Mouse (Mus musculus): Measurements from ENCODE around the gene Tcerg1l. TPM values are rescaled to one million over a fixed set of nuclear protein-coding genes. Genes with fewer than 3 reads are reported as not detected.

Gene Tcerg1l
- 10 to 100 TPM; 10.3 to 12.0 TPM for total RNA-seq (2021)

DNA sequence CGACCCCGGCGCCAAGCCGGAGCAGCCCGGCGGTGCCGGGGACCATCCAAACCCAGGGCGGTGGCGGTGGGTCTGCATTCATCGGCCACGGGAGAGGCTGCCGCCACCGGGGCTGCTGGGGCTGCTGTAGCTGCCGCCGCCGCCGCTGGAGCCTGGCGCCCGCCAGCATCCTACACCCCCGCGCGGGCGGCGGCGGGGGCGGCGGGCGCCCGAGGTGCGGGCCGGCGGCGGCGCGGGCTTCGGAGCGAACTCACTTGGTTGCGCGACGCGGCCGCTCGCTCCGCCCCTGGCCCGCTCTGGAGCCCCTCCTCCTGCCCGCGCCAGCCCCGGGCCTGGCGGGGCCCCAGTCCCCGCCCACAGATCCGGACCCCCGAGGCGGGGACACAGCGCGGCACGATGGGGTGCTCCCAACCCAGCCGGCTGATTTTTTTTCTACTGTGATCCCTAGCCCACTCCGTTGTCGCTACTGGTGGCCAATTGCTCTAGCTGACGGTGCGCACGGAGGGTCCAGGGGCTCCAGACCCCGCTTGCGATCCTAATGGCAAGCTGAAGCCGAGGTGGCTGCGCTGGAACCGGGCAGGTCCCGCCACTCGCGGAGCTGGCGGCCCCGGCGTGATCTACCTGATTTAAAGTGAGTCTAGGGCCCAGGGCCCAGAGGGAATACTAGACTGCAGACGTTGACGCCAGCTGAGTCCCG lies at the start of gene Tcerg1l:
Gene Tcerg1l, minus strand, starts transcription at position 246 of the 697 bp plus-strand sequence.
- peak; percentile 21 to 31 for DNase-seq

DNA sequence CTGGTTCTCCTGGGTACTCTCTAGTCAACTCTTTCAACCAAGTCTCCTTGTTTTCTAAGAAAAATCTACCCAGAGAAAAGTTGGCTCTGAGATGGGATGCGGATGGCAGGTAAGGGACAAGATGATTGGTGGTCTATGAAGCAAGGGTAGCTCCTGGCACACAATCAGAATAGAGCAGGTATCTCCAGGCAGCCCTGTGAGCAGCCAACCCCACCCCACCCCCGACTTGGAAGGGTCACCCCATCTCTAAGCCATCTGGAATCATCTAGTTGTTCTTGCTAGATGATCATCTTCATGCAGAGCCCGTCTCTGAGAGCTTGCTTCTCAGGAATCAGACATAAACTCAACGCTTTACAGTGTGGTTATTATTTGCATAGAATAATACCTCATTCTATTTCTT lies 44.6 kb upstream of the Tcerg1l start:
- DNase-seq, result no peak

DNA sequence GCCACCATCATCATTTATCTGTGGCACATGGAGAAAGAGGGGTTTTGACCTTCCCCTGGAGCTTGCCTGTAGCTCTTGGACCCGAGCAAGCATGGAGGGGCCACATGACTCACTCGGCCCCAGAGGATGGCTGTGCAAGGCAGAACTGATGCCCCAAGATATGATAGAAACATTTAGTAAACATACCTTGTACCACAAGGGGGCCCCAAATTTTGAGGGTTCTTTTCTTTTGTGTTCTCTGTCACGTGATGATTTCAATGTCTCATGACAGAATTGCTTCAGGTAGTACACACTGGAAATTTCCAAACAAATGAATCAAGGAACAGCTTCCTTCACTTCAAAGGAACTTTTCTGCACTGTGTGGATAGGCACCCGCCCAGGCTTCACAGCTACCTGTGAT lies 35.0 kb upstream of the Tcerg1l start:
- DNase-seq, result no peak

DNA sequence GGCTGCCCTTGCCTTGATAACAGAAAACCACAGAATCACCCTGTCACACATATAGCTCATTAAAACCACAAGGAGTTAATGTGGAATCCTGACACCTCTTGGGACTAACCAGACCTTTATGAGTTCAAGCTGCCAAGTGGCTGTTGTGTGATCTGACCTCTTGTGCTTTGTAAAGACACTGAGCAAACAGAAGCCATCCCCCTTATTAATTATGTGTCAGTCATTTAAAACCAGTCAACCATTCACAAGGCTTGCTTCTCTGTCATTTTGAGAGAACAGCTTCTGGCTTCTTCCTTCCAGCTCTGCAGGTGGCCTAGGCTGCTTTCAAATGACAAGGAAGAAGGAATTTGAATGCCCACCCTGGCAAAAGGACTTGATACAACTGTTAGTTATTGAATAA lies 33.9 kb upstream of the Tcerg1l start:
- DNase-seq, result no peak

DNA sequence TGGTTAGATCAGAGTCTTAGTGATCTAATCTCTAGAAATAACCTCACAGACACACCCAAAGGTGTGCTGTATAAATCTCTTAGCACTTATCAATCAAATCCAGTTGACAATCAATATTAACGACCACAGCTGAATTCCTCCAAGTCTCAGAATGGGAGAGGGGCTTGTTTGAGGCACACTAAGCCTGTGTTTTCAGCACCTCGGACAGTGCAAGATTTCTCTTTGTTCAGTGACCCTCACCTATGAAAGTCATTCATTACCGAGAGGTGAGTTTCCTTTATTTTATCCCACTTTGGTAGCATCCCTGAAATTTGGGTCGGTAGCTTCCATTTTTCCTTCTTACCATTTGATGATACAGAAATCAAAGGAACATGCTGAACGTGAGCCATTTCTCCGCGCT lies 32.4 kb upstream of the Tcerg1l start:
- no peak for DNase-seq

DNA sequence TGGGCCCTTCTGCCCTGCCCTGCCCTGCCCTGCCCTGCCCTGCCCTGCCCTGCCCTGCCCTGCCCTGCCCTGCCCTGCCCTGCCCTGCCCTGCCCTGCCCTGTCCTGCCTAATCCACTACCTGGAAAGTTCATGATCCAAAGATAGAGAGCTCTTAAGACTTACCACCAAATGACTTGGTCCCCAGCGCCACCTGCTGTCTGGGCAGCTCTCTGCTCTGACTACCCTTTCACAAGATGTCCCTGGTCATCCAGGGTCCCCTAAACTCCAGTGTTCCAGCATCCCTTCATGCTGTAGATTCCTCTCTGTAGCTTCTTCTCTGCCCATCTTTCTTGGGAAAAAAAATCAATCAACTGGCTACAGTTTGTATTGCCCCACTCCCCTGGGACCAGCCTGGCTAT lies 31.3 kb upstream of the Tcerg1l start:
- DNase-seq, result peak; percentile 33 to 52

DNA sequence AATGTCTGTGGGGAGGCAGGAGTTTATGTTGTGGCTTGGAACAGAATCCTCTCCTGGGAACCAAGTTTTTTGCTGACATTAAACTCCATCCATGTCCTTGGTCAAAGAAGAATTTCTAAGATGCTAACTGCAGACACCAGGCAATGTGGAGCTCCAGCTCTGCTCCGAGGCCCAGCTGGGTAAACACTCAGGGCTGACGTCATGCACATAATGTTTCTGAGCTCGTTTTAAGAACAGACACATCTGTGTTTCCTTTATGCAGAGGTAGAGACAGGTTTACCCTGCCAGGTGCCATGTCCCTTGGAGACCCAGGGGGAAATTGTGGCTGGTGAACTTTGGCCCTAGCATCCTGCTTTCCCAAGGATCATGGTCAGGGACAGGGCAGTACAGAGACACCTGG lies 29.9 kb upstream of the Tcerg1l start:
- DNase-seq, result no peak

DNA sequence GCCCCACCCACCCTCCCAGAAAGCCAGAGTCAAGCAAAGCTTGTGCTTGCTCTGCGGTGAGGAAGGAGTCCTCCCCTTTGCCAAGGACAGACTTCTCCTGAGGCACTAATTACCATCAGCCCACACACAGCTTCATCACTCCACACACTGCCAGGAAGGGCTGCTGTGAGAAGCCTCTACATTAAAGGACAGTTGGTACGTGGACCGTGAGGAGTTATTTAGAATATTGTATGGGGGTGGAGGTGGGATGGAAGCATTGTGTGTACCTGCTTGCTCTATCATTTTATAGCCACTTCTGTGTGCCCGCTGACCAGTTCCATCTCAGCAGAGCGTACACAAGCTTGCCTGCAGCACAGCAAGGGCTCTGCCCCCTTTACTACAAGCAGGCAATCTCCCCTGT lies 16.0 kb upstream of the Tcerg1l start:
- DNase-seq, result no peak

DNA sequence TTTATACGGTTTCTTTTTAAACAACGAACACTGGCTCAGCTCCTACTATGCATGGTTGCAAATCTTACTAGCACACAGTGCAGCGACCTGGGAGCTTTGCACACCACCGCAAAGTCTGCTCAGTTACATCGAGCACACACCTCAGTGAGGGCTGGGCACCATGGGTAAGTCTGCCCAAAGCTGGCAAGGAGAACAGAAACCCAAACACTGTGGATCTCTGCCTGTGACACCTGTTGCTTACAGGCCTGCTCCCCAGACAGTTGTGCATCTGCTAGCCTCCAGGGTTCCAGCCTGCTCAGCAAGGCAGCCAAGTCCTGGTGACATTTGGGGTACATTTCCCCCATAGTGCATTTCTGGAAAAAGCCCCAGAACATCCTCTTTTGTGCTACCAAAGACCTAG lies 4.1 kb upstream of the Tcerg1l start:
- DNase-seq, result no peak

DNA sequence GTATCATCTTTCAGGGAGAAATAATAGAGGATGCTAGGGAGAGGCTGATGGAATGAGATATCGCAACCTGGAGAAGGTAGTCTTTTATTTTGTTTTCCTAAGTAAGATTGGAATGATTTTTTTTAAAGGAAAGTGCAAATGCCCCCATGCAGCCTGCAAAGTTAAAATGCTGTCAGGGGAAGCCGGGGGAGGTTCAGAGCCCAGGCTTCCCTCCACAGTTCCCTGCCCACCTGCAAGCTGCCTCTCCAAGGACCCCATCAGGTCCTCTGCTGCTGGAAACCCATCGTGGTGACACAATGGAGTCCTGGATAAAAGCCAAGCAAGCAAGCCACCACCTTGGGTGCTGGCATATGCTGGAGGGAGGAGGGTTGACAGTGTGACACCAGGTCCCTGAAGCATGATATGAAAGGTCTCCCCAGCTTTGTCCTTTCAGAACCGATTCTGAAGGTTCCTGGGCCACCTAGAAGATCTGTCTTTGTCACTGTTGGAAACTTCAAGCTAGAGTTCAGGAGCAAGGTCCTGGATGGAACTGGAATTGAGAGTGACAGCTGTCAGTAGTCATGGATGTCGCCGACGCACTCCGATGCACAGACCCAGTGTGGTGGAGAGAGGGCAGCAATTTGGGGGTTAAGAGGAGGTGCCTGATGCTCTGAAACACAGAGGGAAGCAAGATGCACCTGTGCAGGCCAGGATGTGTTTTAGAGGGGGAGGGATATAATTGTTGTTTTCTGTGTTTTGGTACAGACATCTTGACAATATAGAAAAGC lies 3.2 kb upstream of the Tcerg1l start:
- no peak for DNase-seq

DNA sequence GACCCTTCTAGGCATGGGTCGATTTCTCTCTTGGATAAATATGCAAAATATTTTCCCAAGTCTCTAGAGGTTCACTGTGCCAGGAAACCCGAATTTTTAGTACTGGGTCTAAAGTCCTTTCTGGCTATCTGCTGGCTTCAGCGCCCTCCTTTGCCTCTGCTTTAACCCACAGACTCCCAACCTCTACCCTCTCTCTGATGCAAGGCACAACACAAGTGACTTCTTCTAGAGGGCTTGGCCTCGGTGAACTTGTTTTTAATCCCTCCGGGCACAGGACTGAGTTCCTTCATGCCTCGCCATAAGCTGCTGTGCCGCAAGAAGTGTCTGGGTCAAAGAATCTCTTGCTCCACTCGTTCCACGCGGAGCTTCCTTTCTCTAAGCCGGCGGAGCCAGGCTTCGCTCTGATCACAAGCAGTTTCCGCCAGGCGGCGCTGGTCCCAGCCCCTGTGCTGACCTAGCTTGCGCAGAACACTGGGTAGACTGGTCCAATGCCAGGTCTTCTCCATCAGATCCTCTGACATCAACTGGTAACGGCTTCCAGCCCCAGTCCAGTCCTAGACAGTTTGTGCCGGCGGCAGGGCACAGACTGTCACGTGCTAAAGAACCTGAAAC lies 758 bp upstream of the Tcerg1l start:
- DNase-seq, result peak; percentile 71 to 73

DNA sequence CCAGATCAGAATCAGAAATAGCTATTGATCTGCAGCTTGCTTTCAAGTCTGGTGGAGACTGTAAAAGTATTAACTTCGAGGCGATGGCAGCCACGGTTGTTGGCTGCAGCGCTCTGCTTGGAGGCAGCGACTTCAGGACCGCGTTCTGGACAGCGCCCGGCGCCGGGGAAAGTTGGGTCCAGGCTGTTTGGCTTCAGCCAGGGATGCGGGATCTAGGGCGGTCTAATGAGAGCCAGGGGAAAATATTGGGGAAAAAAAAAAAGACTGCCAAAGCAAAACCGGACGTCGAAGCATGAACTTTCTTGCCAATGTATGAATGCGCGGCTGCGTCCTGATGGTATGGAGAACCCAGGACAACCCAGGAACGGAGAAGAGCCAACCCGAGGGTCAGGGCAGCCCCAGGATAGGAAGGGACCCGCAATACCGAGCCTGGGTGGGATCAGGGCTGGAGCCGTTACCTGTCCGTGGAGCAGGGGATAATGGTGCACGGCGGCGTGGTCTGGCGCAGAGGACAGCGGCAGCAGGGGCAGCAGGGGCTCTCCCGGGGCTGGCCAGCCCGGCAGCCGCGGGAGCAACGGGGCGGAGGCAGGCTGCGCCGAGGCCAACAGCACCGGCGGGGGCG lies 556 bp downstream of the Tcerg1l start:
- DNase-seq, result peak; percentile 10 to 23

DNA sequence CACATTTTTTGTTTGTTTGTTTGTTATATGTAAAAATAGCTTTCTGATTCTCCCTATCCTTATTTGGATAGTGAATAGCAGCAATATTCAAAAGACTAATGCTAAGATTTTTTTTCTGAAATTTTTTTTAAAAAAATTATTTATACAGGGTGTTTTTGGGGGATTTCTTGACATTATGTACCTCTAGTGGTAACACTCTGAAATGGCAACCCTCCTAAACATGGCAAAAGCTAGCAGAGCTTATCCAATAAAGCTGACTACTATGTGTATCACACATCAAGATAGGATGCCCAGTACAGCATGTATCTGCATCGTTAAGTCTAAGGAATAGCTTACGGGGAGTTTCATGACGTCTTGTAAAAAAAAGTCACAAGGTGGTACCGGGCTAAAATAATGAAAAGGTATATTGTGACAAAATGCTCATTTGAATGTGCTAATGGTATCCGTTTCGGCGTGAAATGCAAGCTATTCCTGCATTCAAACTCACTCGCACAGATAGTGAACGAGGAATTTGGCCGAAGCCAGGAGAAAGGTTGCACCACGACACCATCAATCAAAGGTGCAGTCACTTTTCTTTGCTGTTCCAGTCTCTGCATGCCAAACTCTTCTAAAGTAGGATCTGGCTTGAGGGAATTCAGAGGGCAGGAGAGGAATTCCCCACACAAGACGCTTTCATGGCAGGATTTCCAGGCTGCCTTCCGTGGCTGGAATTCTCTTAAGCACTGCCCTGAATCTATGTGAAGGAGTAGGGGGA lies 1.2 kb downstream of the Tcerg1l start:
- peak in 1 of 2 experiments; percentile 3 for DNase-seq

DNA sequence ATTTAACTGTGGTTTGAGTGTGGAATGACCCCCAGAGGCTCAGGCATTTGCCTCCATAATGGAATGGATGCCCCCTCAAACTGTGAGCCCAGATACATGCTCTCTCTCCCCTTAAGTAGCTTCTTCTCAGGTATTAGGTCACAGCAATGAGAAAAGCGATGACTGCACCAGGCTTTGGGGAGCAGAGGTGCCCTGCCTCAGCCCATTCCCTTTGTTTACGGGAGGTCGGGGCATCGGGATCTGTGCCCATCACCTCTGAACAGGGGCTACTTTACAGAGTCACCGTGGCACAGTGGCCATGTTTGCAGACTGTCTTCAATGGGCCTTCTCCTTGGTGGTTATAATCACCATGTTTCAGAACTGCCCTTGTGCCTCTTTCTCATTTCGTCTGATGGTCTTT lies 7.6 kb downstream of the Tcerg1l start:
- no peak for DNase-seq

DNA sequence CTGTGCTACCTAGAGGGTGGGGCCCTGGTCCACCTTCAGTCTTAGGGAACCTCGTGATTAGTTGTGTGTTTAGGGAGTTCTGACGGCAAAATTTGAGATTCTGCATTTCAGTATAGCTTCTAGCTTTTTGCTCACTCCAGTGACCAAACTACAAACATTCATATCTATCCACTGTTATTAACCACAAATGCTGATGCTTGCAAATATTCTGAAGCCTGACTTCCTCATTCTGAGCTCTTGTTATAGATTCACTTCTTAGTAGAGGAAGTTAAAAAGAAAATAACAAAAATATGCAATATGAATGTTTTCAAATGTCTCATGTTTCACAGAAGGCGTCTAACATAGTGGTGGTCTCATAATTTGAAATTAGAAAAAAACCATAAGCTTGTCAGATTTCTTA lies 8.5 kb downstream of the Tcerg1l start:
- DNase-seq, result no peak

DNA sequence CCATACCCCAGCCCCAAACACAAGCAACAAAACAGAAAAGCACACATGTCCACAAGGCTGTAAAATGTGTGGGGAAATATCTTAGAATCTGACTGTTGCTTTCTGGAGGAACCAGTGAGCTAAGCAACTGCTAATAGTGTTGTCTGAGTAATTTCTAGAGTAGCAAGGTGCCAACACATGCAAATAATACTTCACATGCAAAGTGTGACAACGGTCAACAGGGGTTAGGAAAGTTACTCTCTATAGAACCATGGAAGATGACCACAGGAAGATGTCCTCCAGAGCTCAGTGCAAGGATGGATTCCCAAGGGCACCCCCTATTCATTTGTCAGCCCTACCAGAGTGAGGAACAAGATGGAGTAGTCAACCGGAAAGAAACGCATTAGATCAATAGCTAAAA lies 18.3 kb downstream of the Tcerg1l start:
- DNase-seq, result no peak

DNA sequence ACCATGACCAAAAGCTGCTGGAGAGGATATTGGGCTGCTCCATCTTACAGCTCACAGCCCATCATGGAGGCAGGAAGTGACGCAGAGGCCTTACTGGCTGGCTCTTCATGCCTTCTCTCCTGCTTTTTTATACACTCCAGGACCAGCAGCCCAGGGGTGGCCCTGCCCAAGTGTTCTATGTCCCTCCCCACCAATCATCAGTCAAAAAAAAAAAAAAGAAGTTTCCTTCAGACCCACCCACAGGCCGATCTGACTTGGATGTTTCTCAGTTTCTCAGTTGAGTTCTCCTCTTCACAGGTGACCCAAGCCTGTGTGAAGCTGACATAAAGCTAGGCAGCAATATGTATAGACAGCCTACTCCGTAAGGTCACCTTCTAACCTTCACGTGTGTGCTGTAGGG lies 19.0 kb downstream of the Tcerg1l start:
- no peak for DNase-seq

DNA sequence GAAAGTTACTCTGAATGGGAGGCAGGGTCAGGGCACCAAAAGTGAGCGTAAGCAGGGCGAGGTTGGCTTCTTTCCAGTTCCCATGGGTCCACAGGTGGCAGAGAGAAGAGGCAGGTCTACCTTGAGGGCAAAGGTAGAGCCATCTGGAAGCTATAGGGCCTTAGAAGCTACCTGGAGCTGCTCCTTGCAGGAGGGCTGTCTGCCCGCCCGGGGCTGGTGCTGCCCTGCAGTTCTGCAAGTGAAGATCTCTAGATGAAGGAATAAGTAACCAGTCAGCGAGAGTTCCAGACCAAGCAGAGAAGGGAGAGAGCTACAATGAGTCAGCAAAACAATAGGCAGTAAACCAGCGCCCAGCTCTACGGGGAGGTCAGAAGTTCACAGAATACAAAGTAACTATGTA lies 22.0 kb downstream of the Tcerg1l start:
- no peak for DNase-seq

DNA sequence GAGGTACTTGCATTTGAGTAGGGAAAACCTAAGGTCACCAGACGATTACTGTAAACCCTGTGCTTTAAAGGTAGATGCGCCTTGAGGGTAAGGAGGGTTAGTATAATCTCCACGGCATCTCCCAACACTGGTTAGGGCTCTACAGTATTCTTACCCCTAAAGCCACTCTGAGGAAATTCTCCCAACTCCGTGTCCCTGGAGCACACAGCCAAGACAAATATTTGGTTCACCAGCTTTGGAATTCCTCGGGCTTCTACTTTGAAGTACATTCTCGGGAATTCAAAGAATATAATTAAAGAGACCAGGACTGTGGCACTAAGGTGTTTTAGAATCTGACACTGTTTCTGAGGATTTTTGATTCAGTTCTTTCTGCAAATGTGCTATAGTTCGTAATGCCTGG lies 23.2 kb downstream of the Tcerg1l start:
- no peak for DNase-seq

DNA sequence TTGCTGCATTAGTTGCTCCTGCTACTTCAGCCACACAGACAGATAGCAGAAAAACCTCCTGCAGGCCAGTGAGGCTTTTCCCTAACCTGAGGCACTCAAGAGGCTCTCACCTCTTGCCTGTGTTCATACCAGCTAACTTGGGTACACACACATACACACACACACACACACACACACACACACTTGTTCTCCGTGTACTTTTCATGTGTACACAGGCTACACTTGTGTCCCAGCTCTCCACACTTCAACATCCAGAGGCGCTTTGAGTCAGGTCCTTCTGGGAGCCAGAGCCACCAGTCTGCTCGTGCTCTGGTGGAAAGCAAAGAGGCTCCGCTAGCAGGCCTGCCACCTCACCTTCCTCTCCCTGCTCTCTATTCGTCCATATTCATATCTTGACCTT lies 24.0 kb downstream of the Tcerg1l start:
- no peak for DNase-seq

DNA sequence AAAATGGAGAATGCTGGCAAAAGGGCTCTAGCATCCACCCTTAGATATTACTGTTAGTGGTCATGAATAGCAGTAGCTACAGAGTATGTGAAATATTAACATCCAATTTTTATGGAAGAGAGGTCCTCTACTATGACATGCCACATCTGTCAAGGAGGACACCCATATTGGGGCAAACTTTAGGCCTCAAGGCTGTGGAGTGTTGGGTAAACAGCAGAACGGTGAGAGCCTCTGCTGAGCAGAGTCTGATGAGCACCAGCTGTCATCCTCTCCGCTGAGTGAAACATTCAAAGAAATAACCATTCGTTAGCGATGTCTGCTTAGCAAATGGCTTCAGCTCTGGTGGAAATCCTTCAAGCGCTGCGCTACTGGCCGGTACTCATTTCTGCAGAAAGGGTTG lies 30.0 kb downstream of the Tcerg1l start:
- no peak for DNase-seq

DNA sequence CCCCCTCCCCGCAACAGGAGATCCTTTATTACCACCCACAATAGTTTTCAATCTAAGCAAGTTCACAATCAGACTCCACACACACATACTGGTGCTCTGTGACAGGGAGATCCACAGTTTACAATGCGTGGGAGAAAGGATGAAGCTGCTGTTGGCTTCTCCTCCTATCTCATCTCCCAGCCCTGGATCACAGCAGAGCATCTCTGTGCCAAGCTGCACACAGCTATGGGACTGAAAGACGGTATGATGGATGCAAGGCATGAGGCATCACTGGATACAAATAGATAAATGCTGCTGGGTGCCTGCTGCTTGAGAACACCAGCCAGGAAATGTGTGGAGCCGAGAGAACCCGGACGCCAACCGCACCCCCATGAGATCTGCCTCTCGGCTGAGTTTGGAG lies 32.0 kb downstream of the Tcerg1l start:
- DNase-seq, result no peak

DNA sequence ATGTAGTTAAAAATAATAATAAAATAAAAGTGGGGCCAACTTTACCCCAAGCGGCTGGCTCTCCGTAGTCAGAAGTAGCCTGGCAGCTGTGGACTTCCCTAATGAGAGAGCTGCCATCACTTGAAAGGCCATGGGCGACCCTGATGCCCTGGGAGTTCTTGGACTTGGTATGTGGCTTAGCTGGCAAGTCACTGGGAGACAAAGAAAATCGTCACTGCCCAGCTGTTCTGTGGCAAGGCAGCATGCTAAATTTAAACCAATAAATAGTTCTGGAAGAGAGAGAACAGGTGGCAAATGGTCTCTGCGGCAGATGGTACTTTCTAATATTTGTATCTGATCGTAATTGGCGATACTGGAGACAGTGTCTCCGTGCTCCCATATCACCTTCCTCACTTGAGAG lies 40.1 kb downstream of the Tcerg1l start:
- no peak for DNase-seq

All from layer of hippocampus, postnatal 36 days (tissue).